Mouse (Mus musculus) ES-E14 (cell line): ENCODE data around the gene Ceacam1. TPM values are rescaled to one million over a fixed set of nuclear protein-coding genes. Genes with fewer than 3 reads are reported as not detected.

Experiments used
- DNase-seq: peaks from one replicate; pipeline ENCODE4 v3.0.0-alpha.2; 2013; ENCODE audit warnings: low read depth, low spot score
- H3K27ac ChIP-seq: 2 replicates; pipeline ENCODE4 v1.5.1; 2012; ENCODE audit warnings: low read depth, mild to moderate bottlenecking, low read length, moderate library complexity, mixed read lengths; ENCODE audit not compliant: poor library complexity, insufficient read depth, severe bottlenecking
- H3K36me3 ChIP-seq: 2 replicates; pipeline ENCODE4 v1.6.1; 2012; ENCODE audit warnings: mild to moderate bottlenecking, low read length, moderate library complexity, mixed read lengths; ENCODE audit not compliant: control insufficient read depth, poor library complexity, insufficient read depth, severe bottlenecking
- H3K4me1 ChIP-seq, 2 experiments: fragments of 150-350 bp in 1 of 2; sonication (generic) in 1 of 2; 2 replicates each; pipeline ENCODE4 v1.6.1; 2012; ENCODE audit warnings: low read length in 2 of 2, mild to moderate bottlenecking in 1 of 2, mixed read lengths in 1 of 2; ENCODE audit not compliant: control insufficient read depth in 2 of 2, insufficient read depth in 2 of 2, poor library complexity in 1 of 2
- H3K4me3 ChIP-seq, 2 experiments: fragments of 150-350 bp in 1 of 2; sonication (generic) in 1 of 2; 2 replicates each; pipeline ENCODE4 v1.5.1; 2012; ENCODE audit warnings: low read length in 2 of 2, low read depth in 1 of 2, mild to moderate bottlenecking in 1 of 2, mixed read lengths in 1 of 2; ENCODE audit not compliant: insufficient read depth in 1 of 2, poor library complexity in 1 of 2, severe bottlenecking in 1 of 2
- H3K9ac ChIP-seq: 2 replicates; pipeline ENCODE4 v1.6.1; 2012; ENCODE audit warnings: low read depth, mild to moderate bottlenecking, low read length, mixed read lengths; ENCODE audit not compliant: poor library complexity, insufficient read depth, severe bottlenecking
- H3K9me3 ChIP-seq: fragments of 150-350 bp; sonication (generic); 2 replicates; pipeline ENCODE4 v1.6.1; 2012; ENCODE audit warnings: low read depth, mild to moderate bottlenecking, low read length; ENCODE audit not compliant: control insufficient read depth, insufficient read depth
- CHD2 ChIP-seq: IDR thresholded peaks from 2 replicates; pipeline ENCODE4 v1.6.1; 2014; ENCODE audit warnings: mild to moderate bottlenecking, low read depth, low read length, inconsistent platforms
- HCFC1 ChIP-seq: IDR thresholded peaks from 2 replicates; pipeline ENCODE4 v1.6.1; 2012; ENCODE audit warnings: low read length, inconsistent platforms, borderline replicate concordance; ENCODE audit not compliant: insufficient read depth
- MAFK ChIP-seq: IDR thresholded peaks from 2 replicates; pipeline ENCODE4 v1.6.1; 2014; ENCODE audit warnings: mild to moderate bottlenecking, low read depth, low read length, inconsistent platforms; ENCODE audit not compliant: insufficient read depth
- ZC3H11A ChIP-seq: IDR thresholded peaks from 2 replicates; pipeline ENCODE4 v1.6.1; 2012; ENCODE audit warnings: low read depth, mild to moderate bottlenecking, inconsistent platforms, low read length, borderline replicate concordance
- ZNF384 ChIP-seq: IDR thresholded peaks from 2 replicates; pipeline ENCODE4 v1.6.1; 2012; ENCODE audit warnings: low read depth, low read length, inconsistent platforms
- in situ Hi-C, 2 experiments: fragments of 600-800 bp; cut with MboI; formaldehyde crosslinking; loops; one replicate each; pipeline ENCODE4 v1.15.1; 2025; ENCODE audit warnings: low sequenced_read_pairs in 2 of 2, inconsistent platforms in 1 of 2; ENCODE audit not compliant: unreplicated experiment in 2 of 2
- total RNA-seq: library from RNA; depleted of rRNA; stranded (reverse); fragments of 300-350 nt; gene quantifications from 2 replicates; pipeline ENCODE4 v1.2.3, GENCODE M21; 2012

The Ceacam1 gene
- total RNA-seq, 1 experiment, result 5.6 TPM

DNA sequence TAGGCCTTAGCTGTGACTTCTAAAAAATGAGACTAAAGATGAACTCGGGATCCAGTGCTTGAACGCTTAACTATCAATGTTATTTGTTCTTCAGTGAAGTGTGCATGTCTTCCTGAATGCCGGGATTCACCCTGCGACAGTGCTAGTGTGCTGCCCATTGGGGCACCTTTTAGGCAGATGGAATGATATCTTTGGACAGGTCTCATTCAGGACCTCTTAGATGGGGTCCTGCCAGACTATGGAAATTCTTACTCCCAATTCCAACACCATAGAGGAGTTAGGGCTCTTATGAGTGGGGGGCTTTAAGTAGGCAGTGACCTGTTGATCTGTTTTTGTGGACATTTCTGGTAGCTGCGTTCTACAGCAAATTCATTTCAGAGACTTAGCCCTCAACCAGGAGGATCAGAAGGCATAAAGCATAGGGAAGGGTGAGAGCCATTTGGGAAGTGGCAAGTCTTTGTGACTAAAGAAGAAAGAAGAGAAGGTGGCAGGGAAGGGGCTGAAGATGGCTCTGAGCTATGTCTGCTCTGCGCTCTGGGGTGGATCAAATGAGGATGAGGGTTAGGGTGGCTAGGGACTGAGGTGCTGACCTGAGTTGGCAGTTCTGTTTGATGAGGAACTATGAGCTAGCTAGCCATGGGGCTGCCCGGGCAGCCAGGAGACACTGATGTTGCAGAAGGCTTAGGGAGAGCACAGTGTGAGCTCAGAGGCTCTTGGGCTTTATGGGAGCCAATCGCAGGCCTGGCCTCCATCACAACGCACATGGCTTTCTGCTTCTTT lies 43.4 kb downstream of the Ceacam1 start:
- TF ChIP-seq CHD2, result no peak
- TF ChIP-seq ZNF384, result no peak
- TF ChIP-seq ZC3H11A, result no peak
- TF ChIP-seq MAFK, result no peak
- no peak for TF ChIP-seq HCFC1
- in situ Hi-C loops, result no loop called here
- Histone ChIP-seq H3K9me3 (no peaks in the 10 kb centered on the region), H3K4me3 (peak overlapping the region in 1 of 2 experiments; percentile 24; a peak in 2 of 4 replicates), H3K36me3 (no peaks in the 10 kb centered on the region), H3K9ac (peak overlapping the region; percentile 59; the same call in 1 of the 2 replicates), H3K4me1 (peaks cover 48 to 52% of the 10 kb centered on the region in 2 experiments), H3K27ac (peak overlapping the region; percentile 98)
- DNase-seq, result no peak

DNA sequence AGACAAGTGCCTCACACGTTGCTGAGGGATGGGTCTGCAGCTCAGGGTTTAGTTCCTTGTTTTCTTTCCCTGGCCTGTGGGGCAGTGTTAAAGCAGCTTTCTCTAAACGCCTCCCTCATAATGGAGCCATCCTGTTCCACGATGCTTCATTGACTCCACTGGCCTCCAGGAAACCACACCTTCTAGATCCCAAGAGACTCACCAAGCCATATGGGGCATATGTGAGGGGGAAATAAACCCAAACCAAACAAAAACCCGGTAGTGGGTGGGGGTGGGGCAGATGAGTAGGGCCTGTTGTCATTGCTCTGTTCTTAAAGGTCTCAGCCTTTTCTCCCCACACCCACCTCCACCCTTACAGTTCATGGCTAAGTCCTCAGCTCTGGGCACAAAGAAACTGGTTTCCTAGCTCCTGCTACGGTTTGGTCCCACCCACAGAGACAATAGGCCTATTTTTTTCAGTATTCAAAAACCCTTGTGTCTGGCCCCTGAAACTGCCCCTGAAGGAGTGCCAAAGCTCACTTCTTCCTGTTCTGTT lies 44.3 kb downstream of the Ceacam1 start:
- peak overlapping the region; percentile 98 for H3K27ac ChIP-seq
- no peaks in the 10 kb centered on the region for H3K9me3 ChIP-seq
- in situ Hi-C loops, result no loop called here
- H3K4me1 ChIP-seq, result peaks cover 48 to 52% of the 10 kb centered on the region in 2 experiments
- no peak overlapping the region for H3K4me3 ChIP-seq
- TF ChIP-seq ZC3H11A (no peak), ZNF384 (peak; percentile 81; the same call in 1 of the 2 replicates), MAFK (no peak)
- no peaks in the 10 kb centered on the region for H3K36me3 ChIP-seq
- peak; percentile 94 for DNase-seq
- no peak overlapping the region; the same call in 1 of the 2 replicates for H3K9ac ChIP-seq

DNA sequence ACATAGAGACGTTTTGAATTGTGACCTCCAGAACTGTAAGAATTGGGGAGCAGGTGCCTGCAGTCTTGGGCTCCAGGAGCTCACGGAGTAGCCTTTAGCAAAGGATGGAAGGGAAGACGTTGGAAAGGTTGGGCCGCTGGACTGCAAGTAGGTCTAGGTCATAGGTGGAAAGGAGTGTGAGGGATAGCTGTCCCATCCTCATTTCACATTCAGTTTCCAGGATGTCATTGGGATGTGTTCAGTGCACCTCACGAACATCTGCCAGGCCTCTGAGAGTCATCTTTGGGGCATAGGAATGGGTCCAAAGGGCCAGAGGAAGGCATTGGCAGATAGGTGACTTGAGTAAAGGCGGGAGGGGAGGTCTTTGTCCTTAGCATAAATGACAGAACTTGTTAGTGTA lies 45.0 kb downstream of the Ceacam1 start:
- no peaks in the 10 kb centered on the region for H3K36me3 ChIP-seq
- in situ Hi-C loops, result no loop called here
- DNase-seq, result no peak
- peaks cover 45 to 47% of the 10 kb centered on the region in 2 experiments for H3K4me1 ChIP-seq
- H3K9ac ChIP-seq, result peak overlapping the region; percentile 13; the same call in 1 of the 2 replicates
- H3K9me3 ChIP-seq, result no peaks in the 10 kb centered on the region
- no peak for TF ChIP-seq HCFC1
- no peak for TF ChIP-seq ZC3H11A
- no peak for TF ChIP-seq ZNF384
- no peak for TF ChIP-seq MAFK
- no peak for TF ChIP-seq CHD2
- peak overlapping the region; percentile 98 for H3K27ac ChIP-seq
- H3K4me3 ChIP-seq, result no peak overlapping the region

DNA sequence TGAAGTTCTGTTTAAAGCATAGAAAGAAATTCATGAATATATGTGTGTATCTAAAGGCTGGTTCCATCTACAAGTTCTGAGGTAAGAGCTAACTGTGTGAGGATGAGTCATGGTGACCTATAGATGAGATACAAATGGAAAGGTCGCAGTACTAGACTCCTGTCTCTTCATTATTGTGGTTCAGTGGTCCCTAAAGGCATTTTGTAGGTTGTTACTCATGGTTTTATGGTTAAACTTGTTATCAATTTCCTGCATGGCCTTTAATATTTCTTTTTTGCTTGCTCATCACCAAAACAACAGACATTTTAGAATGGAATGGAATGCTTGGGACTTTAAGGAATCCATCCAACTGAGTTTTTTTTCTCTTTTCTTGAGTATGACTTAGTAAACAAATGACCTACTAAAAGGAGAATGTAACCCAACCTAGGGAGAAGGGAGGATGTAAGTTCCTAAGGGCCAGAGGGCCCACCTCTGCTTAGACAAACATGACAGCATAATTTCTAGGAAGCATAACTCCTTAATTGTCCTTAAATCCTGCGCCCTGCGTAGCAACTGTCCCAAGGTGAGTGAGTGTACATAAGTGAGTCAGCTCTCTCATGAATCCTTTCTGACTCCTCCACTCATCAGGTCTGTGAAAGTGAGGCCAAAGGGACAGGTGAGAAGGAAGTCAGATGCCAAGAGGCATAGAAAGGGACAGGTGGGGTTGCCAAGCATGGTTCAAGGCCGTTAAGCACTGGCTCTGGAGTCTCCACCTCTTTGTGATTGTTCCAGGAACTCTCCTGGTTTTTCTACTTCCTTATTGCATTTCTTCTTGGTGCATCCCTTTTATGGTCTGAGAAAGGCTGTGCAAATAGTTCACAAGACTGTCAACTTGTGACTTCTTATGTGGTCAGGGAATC lies 47.3 kb downstream of the Ceacam1 start:
- Histone ChIP-seq H3K9ac (no peak overlapping the region), H3K4me3 (no peak overlapping the region), H3K27ac (peak overlapping the region; percentile 29; the same call in 1 of the 2 replicates), H3K36me3 (no peaks in the 10 kb centered on the region), H3K9me3 (no peaks in the 10 kb centered on the region), H3K4me1 (peaks cover 30 to 34% of the 10 kb centered on the region in 2 experiments)
- DNase-seq, result no peak
- in situ Hi-C loops, result loop anchor here (5.0 to 10.0 kb wide), 2 partner anchors 52 to 165 kb away; no protein-coding TSS in a partner anchor
- TF ChIP-seq ZC3H11A, result no peak
- TF ChIP-seq ZNF384, result no peak
- TF ChIP-seq MAFK, result no peak
- no peak for TF ChIP-seq CHD2
- TF ChIP-seq HCFC1, result no peak
